Mouse (Mus musculus) E14TG2a.4 (cell line): ENCODE results near the gene Rsg1.

Experiments used
- CTCF ChIP-seq: conservative IDR thresholded peaks from 2 replicates; pipeline ENCODE4 v1.5.1; 2014; ENCODE audit warnings: low read length
- NANOG ChIP-seq: IDR thresholded peaks from 2 replicates; pipeline ENCODE4 v1.6.1; 2014; ENCODE audit warnings: borderline replicate concordance, low read length, mixed read lengths

- TF ChIP-seq CTCF (no peak), NANOG (no peak)
These were observed 31.2 kb downstream of the Rsg1 start for GRCm38 (mm10) chr4:141244931-141245425.
